Comparison of ENCODE assay signal across 8 mouse cellular contexts in genomic region chr16:4885760-4886689, GRCm38 (mm10). TPM values are rescaled to one million over a fixed set of nuclear protein-coding genes. Genes with fewer than 3 reads are reported as not detected.
DNase-seq lines count a peak whose midpoint lies in the region; ATAC-seq lines count a peak whose summit lies in the region.

TSS of gene Mgrn1 (plus strand) at chr16:4886249.

- no peaks in the 10 kb centered on the region for H3K9me3 ChIP-seq in hindbrain, embryonic 13.5 days

- H3K36me3 ChIP-seq in hindbrain, embryonic 13.5 days: no peaks in the 10 kb centered on the region

- under 1% methylated on average over 51 of the region's 74 CpGs for WGBS in hindbrain, embryonic 13.5 days

- H3K4me2 ChIP-seq in hindbrain, embryonic 13.5 days: peak within 1 kb of the TSS; percentile 90

- peak within 1 kb of the TSS; percentile 95 for H3K9ac ChIP-seq in hindbrain, embryonic 13.5 days

- ATAC-seq in hindbrain, embryonic 13.5 days (ENCODE audit: low FRiP score): peak; percentile 86

- DNase-seq in ZHBTc4 (ENCODE audit: low read depth, low spot score): peak; percentile 99
- DNase-seq in cerebellum, postnatal 25 days: peak; percentile 88 to 95
- peak; percentile 49 to 75 for DNase-seq in frontal cortex, postnatal 25 days (ENCODE audit: low spot score in 2 of 2)
- peak; percentile 75 to 80 for DNase-seq in layer of hippocampus, postnatal 36 days
- DNase-seq in lung, postnatal 36 days: peak; percentile 94
- peak; percentile 96 for DNase-seq in retina, postnatal 1 day
- DNase-seq in thymus, postnatal 4 days: peak; percentile 90

- peaks cover 54% of the 10 kb centered on the region for H3K4me1 ChIP-seq in hindbrain, embryonic 13.5 days (replicated peaks)

- H3K27ac ChIP-seq in hindbrain, embryonic 13.5 days: peak within 1 kb of the TSS; percentile 91

- H3K27me3 ChIP-seq in hindbrain, embryonic 13.5 days: no peaks in the 10 kb centered on the region

- peak within 1 kb of the TSS; percentile 96 for H3K4me3 ChIP-seq in hindbrain, embryonic 13.5 days

RNA-seq across cellular contexts. Expression of gene Mgrn1, which starts in this region (rescaled TPM):
- polyA plus RNA-seq in hindbrain, embryonic 13.5 days (2015; fragmentation: Nextera tagmentation; extraction: Ambion mirVana): 107 and 115 TPM in 2 replicates
- total RNA-seq in layer of hippocampus, postnatal 36 days (2021): 100 to 1,000 TPM; 213 TPM

Comparison
In these comparisons a context has a peak if more than half of its experiments do, and no peak if none do; other contexts are left out.
1. Peak in every context shown above with its lines: DNase-seq, ATAC-seq, H3K4me3 ChIP-seq and H3K27ac ChIP-seq.